Mouse (Mus musculus) liver, embryonic 14.5 days (tissue): ENCODE measurements at regions not wholly inside any gene's neighbourhood (a gene's known extent, or its start where the extent isn't known, plus 50 kb on each side); places are given as distances from the start of the nearest gene placed in this dataset.

ENCODE experiments used
- ATAC-seq: fragments of 200-750 bp; cut with Nextera tagmentation; 2 replicates; pipeline ENCODE4 v1.8.0; 2017; ENCODE audit warnings: moderate number of reproducible peaks, mild to moderate bottlenecking, moderate library complexity; ENCODE audit not compliant: insufficient read depth
- DNase-seq, 3 experiments: peaks; one replicate each; pipeline ENCODE4 v3.0.0-alpha.2; 2012 to 2013; ENCODE audit warnings: low read depth in 3 of 3, low spot score in 3 of 3
- H3K27ac ChIP-seq: fragments of 300-500 bp; sonication (generic); 2 replicates; pipeline ENCODE4 v1.5.1; 2014; ENCODE audit warnings: moderate library complexity, mild to moderate bottlenecking, control low read depth, inconsistent platforms
- H3K27me3 ChIP-seq: fragments of 300-500 bp; sonication (generic); 2 replicates; pipeline ENCODE4 v1.6.1; 2014; ENCODE audit warnings: mild to moderate bottlenecking, low read length, moderate library complexity; ENCODE audit not compliant: control insufficient read depth, insufficient read depth
- H3K36me3 ChIP-seq: fragments of 300-500 bp; sonication (generic); replicated peaks from 2 replicates; pipeline ENCODE4 v1.6.1; 2014; ENCODE audit warnings: low read depth; ENCODE audit not compliant: control insufficient read depth, insufficient read depth
- H3K4me1 ChIP-seq, 2 experiments: fragments of 200-500 bp in 1 of 2; fragments of 300-500 bp in 1 of 2; sonication (generic) in 1 of 2; replicated peaks; 2 replicates each; pipeline ENCODE4 v1.6.1; 2012 to 2014; ENCODE audit warnings: antibody characterized with exemption in 1 of 2, inconsistent platforms in 1 of 2, low read length in 1 of 2; ENCODE audit not compliant: control insufficient read depth in 2 of 2, insufficient read depth in 2 of 2
- H3K4me2 ChIP-seq: fragments of 300-500 bp; sonication (generic); 2 replicates; pipeline ENCODE4 v1.6.1; 2014; ENCODE audit warnings: low read depth, mild to moderate bottlenecking, control low read depth, moderate library complexity
- H3K4me3 ChIP-seq, 2 experiments: fragments of 200-500 bp in 1 of 2; fragments of 300-500 bp in 1 of 2; sonication (generic) in 1 of 2; 2 replicates each; pipeline ENCODE4 v1.5.1; 2012 to 2014; ENCODE audit warnings: low read depth in 2 of 2, low read length in 2 of 2, mild to moderate bottlenecking in 2 of 2, control low read depth in 1 of 2, inconsistent platforms in 1 of 2, moderate library complexity in 1 of 2; ENCODE audit not compliant: insufficient read depth in 1 of 2
- H3K9ac ChIP-seq: fragments of 300-500 bp; sonication (generic); replicated peaks from 2 replicates; pipeline ENCODE4 v1.6.1; 2014; ENCODE audit warnings: mild to moderate bottlenecking, control low read depth, moderate library complexity
- H3K9me3 ChIP-seq: fragments of 300-500 bp; sonication (generic); 2 replicates; pipeline ENCODE4 v1.6.1; 2016; ENCODE audit warnings: low read length, mixed read lengths; ENCODE audit not compliant: control insufficient read depth
- CTCF ChIP-seq: IDR thresholded peaks from 2 replicates; pipeline ENCODE4 v1.5.1; 2016; ENCODE audit warnings: antibody characterized with exemption, low read depth, control low read depth
- EP300 ChIP-seq: IDR thresholded peaks from 2 replicates; pipeline ENCODE4 v1.6.1; 2016; ENCODE audit warnings: antibody characterized with exemption, low read depth
- WGBS: fragments of 180-500 bp; shearing (Covaris S2); extraction: QIAGEN DNeasy Blood & Tissue Kit; methylation state at CpG from one replicate; pipeline ENCODE4 v1.1.7; 2014; ENCODE audit not compliant: insufficient replicate concordance; 5-methylcytosine and 5-hydroxymethylcytosine counted together

DNA sequence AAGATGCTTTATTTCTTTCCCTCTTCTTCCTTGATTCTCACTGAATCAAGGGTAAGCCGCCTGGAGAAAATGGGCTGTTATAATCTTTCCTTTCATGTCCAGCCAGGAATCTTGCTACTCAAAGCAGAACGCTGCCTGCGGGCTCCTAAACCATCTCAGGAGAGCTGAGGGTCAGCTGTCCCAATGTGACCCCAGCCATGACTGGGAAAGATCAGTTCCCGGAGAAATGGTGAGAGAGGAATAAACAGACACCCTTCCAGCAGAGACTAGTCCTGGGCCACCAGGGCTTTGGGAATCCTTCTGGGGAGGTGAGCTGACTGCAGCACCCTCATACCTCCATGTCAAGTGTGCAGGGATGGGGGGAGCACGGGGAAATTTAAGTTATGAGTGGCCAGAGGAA, 195.4 kb upstream of the Dio3 start:
- no peak for TF ChIP-seq CTCF
- no peak for TF ChIP-seq EP300
- Histone ChIP-seq H3K4me3 (no peak overlapping the region), H3K27ac (no peak overlapping the region), H3K9me3 (no peaks in the 10 kb centered on the region), H3K36me3 (no peaks in the 10 kb centered on the region), H3K27me3 (no peaks in the 10 kb centered on the region), H3K4me1 (no peaks in the 10 kb centered on the region), H3K4me2 (no peak overlapping the region), H3K9ac (no peak overlapping the region)
- 49% methylated on average over 5 of the region's 5 CpGs for WGBS
- ATAC-seq (no peak), DNase-seq (no peak)

DNA sequence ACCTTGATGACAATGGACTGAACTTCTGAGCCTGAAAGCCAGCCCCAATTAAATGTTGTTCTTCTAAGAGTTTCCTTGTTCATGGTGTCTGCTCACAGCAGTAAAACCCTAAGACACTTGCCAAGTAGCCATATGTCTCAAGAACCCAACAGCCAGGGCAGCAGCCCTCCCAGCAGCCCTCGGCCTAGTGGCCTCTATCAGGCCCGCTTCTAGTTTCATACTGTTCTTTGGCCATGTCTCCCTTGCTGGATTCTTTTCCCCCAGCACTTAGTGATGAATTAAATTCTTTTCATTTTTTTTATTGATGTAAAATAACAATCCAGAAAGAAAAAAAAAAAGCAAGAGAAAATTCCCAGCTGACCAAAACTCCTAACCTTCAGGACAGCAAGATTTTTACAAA, 191.9 kb upstream of the Dio3 start:
- no peaks in the 10 kb centered on the region for H3K36me3 ChIP-seq
- H3K27me3 ChIP-seq, result no peaks in the 10 kb centered on the region
- no peak overlapping the region for H3K27ac ChIP-seq
- ATAC-seq (no peak), DNase-seq (no peak)
- no peak overlapping the region for H3K4me3 ChIP-seq
- H3K9ac ChIP-seq, result no peak overlapping the region
- 65% methylated on average over 2 of the region's 2 CpGs for WGBS
- no peak for TF ChIP-seq EP300
- TF ChIP-seq CTCF, result no peak
- no peaks in the 10 kb centered on the region for H3K4me1 ChIP-seq
- no peak overlapping the region for H3K4me2 ChIP-seq
- H3K9me3 ChIP-seq, result no peaks in the 10 kb centered on the region

DNA sequence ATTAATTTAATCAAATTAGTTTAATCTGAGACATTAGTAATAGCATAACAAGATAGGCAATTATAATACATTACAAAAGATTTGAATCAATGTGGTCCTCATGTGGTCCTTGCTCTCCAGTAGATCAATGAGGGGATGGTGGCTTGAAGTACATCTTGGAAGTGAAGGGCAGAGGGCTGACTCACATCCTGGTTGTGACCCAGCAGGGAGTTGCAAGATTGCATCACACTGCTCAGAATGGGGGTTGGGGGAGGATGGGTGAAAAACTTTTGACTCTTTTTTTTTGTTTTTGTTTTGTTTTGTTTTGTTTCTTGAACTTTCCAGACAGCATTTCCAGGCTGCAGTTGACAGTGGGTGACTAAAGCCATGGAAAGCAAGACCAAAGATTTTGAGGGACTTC, 191.1 kb upstream of the Dio3 start:
- no peak for ATAC-seq
- H3K36me3 ChIP-seq, result no peaks in the 10 kb centered on the region
- H3K4me2 ChIP-seq, result no peak overlapping the region
- TF ChIP-seq EP300 (no peak), CTCF (no peak)
- no peaks in the 10 kb centered on the region for H3K4me1 ChIP-seq
- no peak overlapping the region for H3K9ac ChIP-seq
- no peak overlapping the region for H3K27ac ChIP-seq
- H3K27me3 ChIP-seq, result no peaks in the 10 kb centered on the region
- no peak for DNase-seq
- no peak overlapping the region for H3K4me3 ChIP-seq
- H3K9me3 ChIP-seq, result no peaks in the 10 kb centered on the region

DNA sequence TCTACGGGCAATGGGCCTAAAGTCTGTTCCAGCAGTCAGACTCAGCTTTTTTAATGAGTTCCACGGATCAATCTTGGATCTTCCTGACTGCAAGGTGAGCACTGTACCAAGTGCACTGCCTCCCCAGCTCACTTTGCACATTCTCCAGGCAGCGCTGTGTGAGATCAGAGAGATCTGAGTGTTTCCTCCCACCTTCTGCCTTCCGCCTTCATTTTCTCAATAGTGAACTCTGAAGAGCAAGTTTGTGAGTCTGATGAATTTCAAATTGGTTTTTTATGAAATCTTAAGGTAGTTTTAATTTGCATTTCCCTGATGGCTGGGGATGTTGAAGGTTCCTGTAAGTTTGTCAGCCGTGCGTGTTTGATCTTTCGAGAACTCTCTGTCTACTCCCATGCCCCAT, 176.7 kb upstream of the Dio3 start:
- no peaks in the 10 kb centered on the region for H3K27me3 ChIP-seq
- no peak for TF ChIP-seq EP300
- no peak overlapping the region for H3K9ac ChIP-seq
- H3K4me3 ChIP-seq, result no peak overlapping the region
- no peak overlapping the region for H3K27ac ChIP-seq
- WGBS, result 75% methylated on average over 7 of the region's 7 CpGs
- no peaks in the 10 kb centered on the region; the same call in 1 of the 2 replicates for H3K9me3 ChIP-seq
- no peaks in the 10 kb centered on the region for H3K36me3 ChIP-seq
- H3K4me2 ChIP-seq, result no peak overlapping the region
- DNase-seq (no peak), ATAC-seq (no peak)
- H3K4me1 ChIP-seq, result no peaks in the 10 kb centered on the region

DNA sequence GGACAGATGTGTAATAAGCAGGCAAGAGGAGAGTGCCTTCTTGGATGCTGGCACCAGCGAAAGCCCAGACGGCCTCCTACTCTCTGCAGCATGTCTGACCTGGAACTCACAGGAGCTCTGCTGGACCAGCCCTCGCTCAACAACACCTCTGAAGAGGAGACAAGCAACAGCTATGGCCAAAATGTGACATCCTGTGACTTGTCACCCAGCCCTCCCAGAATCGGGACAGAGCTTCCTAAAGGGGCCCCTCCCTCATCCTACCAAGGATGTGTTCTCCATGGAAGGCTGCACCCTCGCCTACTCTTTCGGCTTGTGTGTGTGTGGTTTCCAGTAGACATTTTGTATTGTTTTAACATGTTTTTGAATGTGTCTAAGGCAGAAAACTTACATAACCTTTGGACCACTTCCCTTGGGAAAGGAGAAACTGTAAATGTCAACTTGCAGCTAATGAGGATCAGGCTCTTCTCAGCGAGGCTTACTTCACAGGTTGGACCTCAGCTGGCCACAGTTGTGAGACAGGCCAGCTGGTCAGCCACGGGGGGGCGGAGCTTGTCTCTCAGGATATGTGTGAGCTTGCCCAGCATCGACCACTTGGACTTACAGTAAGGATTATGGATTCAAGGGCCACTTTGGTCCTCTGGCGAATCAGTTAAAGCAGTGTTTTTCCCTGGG, 166.7 kb upstream of the Dio3 start:
- Histone ChIP-seq H3K9ac (no peak overlapping the region), H3K4me1 (no peaks in the 10 kb centered on the region), H3K4me3 (no peak overlapping the region), H3K27ac (no peak overlapping the region), H3K36me3 (no peaks in the 10 kb centered on the region), H3K4me2 (no peak overlapping the region), H3K9me3 (no peaks in the 10 kb centered on the region), H3K27me3 (no peaks in the 10 kb centered on the region)
- DNase-seq, result no peak
- no peak for ATAC-seq
- no peak for TF ChIP-seq CTCF
- no peak for TF ChIP-seq EP300
- WGBS, result 47% methylated on average over 11 of the region's 11 CpGs
